Mouse (Mus musculus): ENCODE data around the gene Numbl. TPM values are rescaled to one million over a fixed set of nuclear protein-coding genes. Genes with fewer than 3 reads are reported as not detected.

Gene Numbl
- total and polyA plus RNA-seq, 3 experiments, result 3.7 to 9.7 (median 6.1) TPM

DNA sequence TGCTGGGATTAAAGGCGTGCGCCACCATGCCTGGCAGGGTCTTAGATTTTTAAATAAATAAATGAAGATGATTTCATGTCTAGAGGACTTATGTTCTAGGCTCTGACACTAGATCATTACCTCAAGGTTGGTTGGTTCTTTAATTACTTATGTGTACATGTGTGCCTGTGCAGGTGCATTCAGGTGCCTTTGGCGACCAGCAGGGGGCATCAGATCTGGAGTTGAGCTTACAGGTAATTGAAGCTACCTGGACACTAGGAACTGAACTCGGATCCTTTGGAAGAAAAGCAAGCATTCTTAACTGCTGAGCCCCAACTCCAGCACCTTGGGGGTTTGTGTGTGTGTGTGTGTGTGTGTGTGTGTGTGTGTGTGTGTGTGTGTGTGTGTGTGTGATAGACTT, 27.5 kb upstream of the Numbl start:
- WGBS, result 70% methylated on average over 4 of the region's 4 CpGs
- TF ChIP-seq EP300 (IDR thresholded peaks at IDR 0.05; ENCODE audit: insufficient read depth, low read depth, low read length) (no peak), POLR2A (IDR thresholded peaks at IDR 0.05; ENCODE audit: insufficient read depth, low read depth, low read length) (no peak), CTCF (IDR thresholded peaks at IDR 0.05) (peak; percentile 36)
- no peaks in the 10 kb centered on the region for H3K36me3 ChIP-seq (ENCODE audit: control insufficient read depth, insufficient read depth, low read length)
- intact Hi-C loops (cut with DNase I), result no loop called here
- H3K27ac ChIP-seq, result no peak overlapping the region
- no peaks in the 10 kb centered on the region for H3K79me2 ChIP-seq (replicated peaks; ENCODE audit: control insufficient read depth, insufficient read depth, low read length)
- H3K4me1 ChIP-seq (ENCODE audit: control insufficient read depth, insufficient read depth, low read length), result peaks cover 13% of the 10 kb centered on the region
- no peak for DNase-seq
- no peak overlapping the region for H3K4me3 ChIP-seq
- H3K27me3 ChIP-seq (ENCODE audit: control insufficient read depth, insufficient read depth, low read length), result no peaks in the 10 kb centered on the region
- H3K9ac ChIP-seq (ENCODE audit: low read depth, low read length), result no peak overlapping the region

DNA sequence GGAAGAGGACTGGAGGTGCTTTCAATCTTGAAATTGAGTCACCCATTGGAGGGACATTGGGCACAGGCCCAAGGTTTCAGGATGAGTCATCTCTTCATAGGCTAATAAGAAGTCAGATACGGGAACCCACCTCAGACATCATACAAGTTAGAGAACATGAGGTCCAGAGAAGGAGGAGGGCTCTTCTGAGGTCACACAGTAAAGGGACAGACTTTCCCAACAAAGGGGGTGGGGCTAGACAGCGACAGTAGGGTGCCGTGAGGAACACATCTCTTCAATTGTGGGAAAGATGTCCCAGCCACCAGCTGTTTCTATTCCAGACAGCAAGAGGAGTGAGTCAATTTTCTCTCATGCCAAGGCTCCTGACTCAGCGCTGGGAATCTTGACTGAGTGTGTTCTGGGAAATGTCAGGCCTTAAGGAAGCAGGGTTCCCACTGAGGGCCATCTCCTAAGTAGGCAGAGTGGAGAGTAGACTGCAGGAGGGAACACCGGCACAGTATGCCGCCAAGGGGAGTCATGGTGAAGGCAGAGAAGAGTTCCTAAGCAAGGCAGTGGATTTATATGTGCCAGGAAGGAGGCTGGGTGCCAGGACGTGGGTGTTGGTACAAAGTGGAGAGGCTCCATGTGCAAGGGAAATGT, 26.4 kb upstream of the Numbl start:
- Histone ChIP-seq H3K79me2 (replicated peaks; ENCODE audit: control insufficient read depth, insufficient read depth, low read length) (no peaks in the 10 kb centered on the region), H3K4me1 (ENCODE audit: control insufficient read depth, insufficient read depth, low read length) (peaks cover 8% of the 10 kb centered on the region), H3K27ac (peak overlapping the region; percentile 69), H3K27me3 (ENCODE audit: control insufficient read depth, insufficient read depth, low read length) (no peaks in the 10 kb centered on the region), H3K9ac (ENCODE audit: low read depth, low read length) (no peak overlapping the region), H3K36me3 (ENCODE audit: control insufficient read depth, insufficient read depth, low read length) (no peaks in the 10 kb centered on the region), H3K4me3 (no peak overlapping the region)
- TF ChIP-seq CTCF (IDR thresholded peaks at IDR 0.05), result no peak
- TF ChIP-seq EP300 (IDR thresholded peaks at IDR 0.05; ENCODE audit: insufficient read depth, low read depth, low read length), result 0 out of 2 replicates have a peak, but pooled peaks have one; percentile 14
- intact Hi-C loops (cut with DNase I), result loop anchor here (1.0 kb wide), 1 partner anchor 26 kb away; the partner anchor contains the start of gene Numbl
- peak; percentile 49 to 72 for DNase-seq
- WGBS, result 45% methylated on average over 7 of the region's 7 CpGs

DNA sequence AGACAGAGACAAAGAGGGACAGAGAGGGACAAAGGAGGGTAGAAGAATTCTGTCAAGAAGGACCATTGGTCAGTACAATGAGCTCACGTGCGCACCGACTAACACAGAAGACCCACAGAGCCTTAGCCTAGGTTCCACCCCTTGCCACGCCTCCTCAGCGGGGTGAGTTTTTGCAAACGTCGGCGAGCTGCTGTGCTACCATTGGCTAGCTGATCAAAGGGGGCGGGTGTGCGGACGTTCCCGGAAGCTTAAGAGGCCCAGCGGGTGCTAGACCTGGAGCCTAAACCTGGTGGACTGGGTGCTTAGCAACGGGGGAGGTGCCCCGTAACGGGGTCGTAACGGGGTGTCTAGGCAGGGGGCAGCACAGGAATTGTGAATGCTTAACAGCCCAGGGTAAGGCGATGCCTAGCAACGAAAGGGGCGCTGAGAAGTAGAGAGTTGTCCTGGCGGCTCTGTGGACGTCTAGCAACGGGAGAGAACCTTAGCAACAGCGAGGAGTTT, 25.4 kb upstream of the Numbl start, which contains the start of gene Coq8b:
Gene Coq8b (plus strand): TSS at position 243 of the 501 bp plus-strand sequence.
- peak within 1 kb of the TSS; percentile 82 for H3K9ac ChIP-seq (ENCODE audit: low read depth, low read length)

DNA sequence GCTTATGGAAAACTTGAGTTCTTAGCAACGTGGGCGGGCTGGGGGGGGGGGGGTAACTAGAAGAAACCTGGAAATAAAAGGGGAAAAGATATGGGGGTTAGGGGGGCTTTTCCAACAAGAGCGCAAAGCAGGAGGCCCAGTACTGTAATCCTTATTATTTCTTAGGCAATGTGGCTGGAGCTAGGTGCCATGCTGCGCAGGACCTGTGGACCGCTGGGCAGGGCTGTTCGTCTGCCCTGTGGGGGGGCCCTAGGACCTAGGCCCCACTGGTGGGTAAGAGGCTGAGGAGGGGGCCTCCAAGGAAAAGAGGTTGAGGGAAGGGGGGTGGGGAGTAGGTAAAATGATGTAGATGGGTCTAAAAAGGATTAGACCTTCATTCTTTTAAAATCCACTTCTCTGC, 24.9 kb upstream of the Numbl start:
- intact Hi-C loops (cut with DNase I), result no loop called here
- no peak for DNase-seq
- WGBS, result 13% methylated on average over 6 of the region's 6 CpGs

More for the DNA sequence above, 25.4 kb upstream of the Numbl start, which contains the start of gene Coq8b:
- intact Hi-C loops (cut with DNase I), result loop anchor here (1.0 kb wide), 1 partner anchor 25 kb away; the partner anchor contains the start of gene Numbl
- Histone ChIP-seq H3K27me3 (ENCODE audit: control insufficient read depth, insufficient read depth, low read length) (no peaks in the 10 kb centered on the region), H3K27ac (peak within 1 kb of the TSS; percentile 69), H3K4me3 (peak within 1 kb of the TSS; percentile 77), H3K79me2 (replicated peaks; ENCODE audit: control insufficient read depth, insufficient read depth, low read length) (no peaks in the 10 kb centered on the region), H3K4me1 (ENCODE audit: control insufficient read depth, insufficient read depth, low read length) (peaks cover 3% of the 10 kb centered on the region), H3K36me3 (ENCODE audit: control insufficient read depth, insufficient read depth, low read length) (no peaks in the 10 kb centered on the region)
- WGBS, result under 1% methylated on average over 25 of the region's 25 CpGs
- DNase-seq, result peak; percentile 93 to 95
- TF ChIP-seq CTCF (IDR thresholded peaks at IDR 0.05), result peak; percentile 28; the same call in 1 of the 2 replicates
- TF ChIP-seq EP300 (IDR thresholded peaks at IDR 0.05; ENCODE audit: insufficient read depth, low read depth, low read length), result 0 out of 2 replicates have a peak, but pooled peaks have one; percentile 32
- TF ChIP-seq POLR2A (IDR thresholded peaks at IDR 0.05; ENCODE audit: insufficient read depth, low read depth, low read length), result peak; percentile 68; the same call in 1 of the 2 replicates

DNA sequence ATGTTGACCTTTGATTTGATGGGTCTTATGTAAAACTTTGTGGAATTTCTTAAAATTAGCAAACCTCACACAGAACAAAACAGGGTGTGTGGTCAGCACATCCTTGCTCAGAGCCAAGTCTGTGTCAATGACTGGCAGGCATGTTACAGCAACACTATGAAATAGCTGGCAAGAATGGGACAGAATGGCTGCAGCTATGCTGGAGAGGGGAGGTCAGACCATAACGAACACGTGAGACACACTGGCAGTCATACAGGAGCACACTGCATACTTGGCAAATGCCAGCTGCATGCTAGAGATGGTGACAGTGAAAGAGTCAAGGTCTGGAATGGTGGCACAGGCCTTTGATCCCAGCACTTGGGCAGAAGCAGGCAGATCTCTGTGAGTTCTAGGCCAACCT, 22.5 kb upstream of the Numbl start:
- Histone ChIP-seq H3K27ac (no peak overlapping the region), H3K79me2 (replicated peaks; ENCODE audit: control insufficient read depth, insufficient read depth, low read length) (no peaks in the 10 kb centered on the region), H3K27me3 (ENCODE audit: control insufficient read depth, insufficient read depth, low read length) (no peaks in the 10 kb centered on the region), H3K9ac (ENCODE audit: low read depth, low read length) (no peak overlapping the region), H3K4me1 (ENCODE audit: control insufficient read depth, insufficient read depth, low read length) (no peaks in the 10 kb centered on the region; the same call in none of the 2 replicates), H3K36me3 (ENCODE audit: control insufficient read depth, insufficient read depth, low read length) (no peaks in the 10 kb centered on the region), H3K4me3 (no peak overlapping the region)
- WGBS, result 62% methylated on average over 2 of the region's 2 CpGs
- no peak for TF ChIP-seq POLR2A (IDR thresholded peaks at IDR 0.05; ENCODE audit: insufficient read depth, low read depth, low read length)
- no peak for TF ChIP-seq EP300 (IDR thresholded peaks at IDR 0.05; ENCODE audit: insufficient read depth, low read depth, low read length)
- intact Hi-C loops (cut with DNase I), result no loop called here
- no peak for DNase-seq

More for the DNA sequence above, 24.9 kb upstream of the Numbl start:
- TF ChIP-seq POLR2A (IDR thresholded peaks at IDR 0.05; ENCODE audit: insufficient read depth, low read depth, low read length) (no peak), EP300 (IDR thresholded peaks at IDR 0.05; ENCODE audit: insufficient read depth, low read depth, low read length) (no peak), CTCF (IDR thresholded peaks at IDR 0.05) (no peak)
- Histone ChIP-seq H3K27me3 (ENCODE audit: control insufficient read depth, insufficient read depth, low read length) (no peaks in the 10 kb centered on the region), H3K36me3 (ENCODE audit: control insufficient read depth, insufficient read depth, low read length) (no peaks in the 10 kb centered on the region), H3K27ac (no peak overlapping the region; the same call in 1 of the 2 replicates), H3K4me3 (peak overlapping the region; percentile 77), H3K79me2 (replicated peaks; ENCODE audit: control insufficient read depth, insufficient read depth, low read length) (no peaks in the 10 kb centered on the region), H3K4me1 (ENCODE audit: control insufficient read depth, insufficient read depth, low read length) (peaks cover 3% of the 10 kb centered on the region), H3K9ac (ENCODE audit: low read depth, low read length) (peak overlapping the region; percentile 25; the same call in 1 of the 2 replicates)

DNA sequence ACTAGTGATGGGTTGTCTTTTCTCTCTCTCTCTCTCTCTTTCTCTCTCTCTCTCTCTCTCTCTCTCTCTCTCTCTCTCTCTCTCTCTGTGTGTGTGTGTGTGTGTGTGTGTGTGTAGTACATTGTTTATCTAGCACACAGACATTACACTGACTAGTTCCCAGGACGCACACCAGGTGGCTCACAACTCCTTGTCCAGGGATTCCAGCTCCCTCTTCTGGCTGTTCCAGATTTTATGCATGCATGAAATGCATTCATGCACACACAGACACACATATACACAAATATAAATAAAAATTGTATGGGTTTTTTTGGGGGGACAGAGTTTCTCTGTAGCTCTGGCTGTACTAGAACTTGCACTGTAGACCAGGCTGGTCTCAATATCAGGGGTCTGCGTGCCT, 20.7 kb upstream of the Numbl start:
- H3K36me3 ChIP-seq (ENCODE audit: control insufficient read depth, insufficient read depth, low read length), result no peaks in the 10 kb centered on the region
- no peak for TF ChIP-seq EP300 (IDR thresholded peaks at IDR 0.05; ENCODE audit: insufficient read depth, low read depth, low read length)
- 0 out of 2 replicates have a peak, but pooled peaks have one; percentile 12 for TF ChIP-seq CTCF (IDR thresholded peaks at IDR 0.05)
- H3K4me1 ChIP-seq (ENCODE audit: control insufficient read depth, insufficient read depth, low read length), result no peaks in the 10 kb centered on the region; the same call in 1 of the 2 replicates
- H3K4me3 ChIP-seq, result no peak overlapping the region
- no peaks in the 10 kb centered on the region for H3K79me2 ChIP-seq (replicated peaks; ENCODE audit: control insufficient read depth, insufficient read depth, low read length)
- H3K27ac ChIP-seq, result no peak overlapping the region
- intact Hi-C loops (cut with DNase I), result no loop called here
- H3K27me3 ChIP-seq (ENCODE audit: control insufficient read depth, insufficient read depth, low read length), result no peaks in the 10 kb centered on the region
- no peak overlapping the region for H3K9ac ChIP-seq (ENCODE audit: low read depth, low read length)
- 85% methylated on average over 2 of the region's 2 CpGs for WGBS
- DNase-seq, result no peak
